ENCODE assay signal across 9 mouse cellular contexts in genomic region chr13:54266472-54266871, GRCm38 (mm10).
DNase-seq lines count a peak whose midpoint lies in the region; ATAC-seq and TF ChIP-seq lines count a peak whose summit lies in the region.
"Had no signal": no experiment of that assay in that cellular context is flagged by ENCODE, and none has a peak within 500 bp of the region (broad histone marks: within the 10 kb centered on the region; RNA-seq: fewer than 3 reads in every experiment).

No protein-coding gene starts in this region.

- no peaks in the 10 kb centered on the region for H3K36me3 ChIP-seq in embryonic facial prominence, embryonic 10.5 days (replicated peaks)
- no peaks in the 10 kb centered on the region for H3K36me3 ChIP-seq in midbrain, postnatal 0 days (ENCODE audit: insufficient read depth, low read length)
- H3K36me3 ChIP-seq: G1E had no signal

- peak; percentile 52; the same call in 1 of the 2 replicates for ATAC-seq in midbrain, postnatal 0 days (ENCODE audit: low FRiP score)
- ATAC-seq in erythroid progenitor cell, adult 5-6 weeks (replicated peaks; ENCODE audit: low FRiP score, poor library complexity, severe bottlenecking): no peak

- WGBS in embryonic facial prominence, embryonic 10.5 days: 31% methylated on average over 9 of the region's 9 CpGs
- WGBS in midbrain, postnatal 0 days: 19% methylated on average over 9 of the region's 9 CpGs

- peaks cover 16% of the 10 kb centered on the region for H3K4me1 ChIP-seq in embryonic facial prominence, embryonic 10.5 days
- peaks cover 7% of the 10 kb centered on the region; the same call in 1 of the 2 replicates for H3K4me1 ChIP-seq in midbrain, postnatal 0 days (ENCODE audit: insufficient read depth, low read length)

- DNase-seq in cerebellum, adult 8-10 months: peak; percentile 93
- peak; percentile 44 for DNase-seq in embryonic facial prominence, embryonic 10.5 days (ENCODE audit: low spot score)
- DNase-seq in layer of hippocampus, adult 18-20 months (ENCODE audit: low spot score in 2 of 2): peak; percentile 87 to 94
- DNase-seq in midbrain, postnatal 0 days (ENCODE audit: low spot score): peak; percentile 84
- no peak for DNase-seq in thymus, postnatal 36 days
- no peak for DNase-seq in kidney, postnatal 4 days

- no peak overlapping the region for H3K9ac ChIP-seq in midbrain, postnatal 0 days (replicated peaks; ENCODE audit: low read length, poor library complexity, severe bottlenecking)
- H3K9ac ChIP-seq: liver, embryonic 14.5 days had no signal

- H3K9me3 ChIP-seq in embryonic facial prominence, embryonic 10.5 days: no peaks in the 10 kb centered on the region
- no peaks in the 10 kb centered on the region for H3K9me3 ChIP-seq in midbrain, postnatal 0 days (ENCODE audit: low read length)

- no peak overlapping the region for H3K4me2 ChIP-seq in midbrain, postnatal 0 days (ENCODE audit: low read depth, low read length, poor library complexity, severe bottlenecking)

- 0 out of 2 replicates have a peak, but pooled peaks cover 8% of the 10 kb centered on the region for H3K27me3 ChIP-seq in embryonic facial prominence, embryonic 10.5 days (replicated peaks; ENCODE audit: low read depth, poor library complexity, severe bottlenecking)
- H3K27me3 ChIP-seq in midbrain, postnatal 0 days (ENCODE audit: insufficient read depth, low read length): no peaks in the 10 kb centered on the region

- no peak for TF ChIP-seq CTCF in midbrain, postnatal 0 days (IDR thresholded peaks at IDR 0.05)

- H3K4me3 ChIP-seq in embryonic facial prominence, embryonic 10.5 days: no peak overlapping the region
- H3K4me3 ChIP-seq in midbrain, postnatal 0 days (ENCODE audit: low read depth, low read length): no peak overlapping the region

- H3K27ac ChIP-seq in embryonic facial prominence, embryonic 10.5 days (replicated peaks): no peak overlapping the region
- no peak overlapping the region for H3K27ac ChIP-seq in midbrain, postnatal 0 days (ENCODE audit: low read depth, low read length)
- H3K27ac ChIP-seq: liver, embryonic 14.5 days had no signal

Comparison
In these comparisons a context has a peak if more than half of its experiments do, and no peak if none do; other contexts are left out.
1. DNase-seq: peak in cerebellum, adult 8-10 months (single experiment), embryonic facial prominence, embryonic 10.5 days (single experiment), layer of hippocampus, adult 18-20 months (2 of 2) and midbrain, postnatal 0 days (single experiment); none in thymus, postnatal 36 days (0 of 2) and kidney, postnatal 4 days (0 of 2).